Mouse (Mus musculus): Measurements from ENCODE around the gene Olig2.

Gene Olig2

DNA sequence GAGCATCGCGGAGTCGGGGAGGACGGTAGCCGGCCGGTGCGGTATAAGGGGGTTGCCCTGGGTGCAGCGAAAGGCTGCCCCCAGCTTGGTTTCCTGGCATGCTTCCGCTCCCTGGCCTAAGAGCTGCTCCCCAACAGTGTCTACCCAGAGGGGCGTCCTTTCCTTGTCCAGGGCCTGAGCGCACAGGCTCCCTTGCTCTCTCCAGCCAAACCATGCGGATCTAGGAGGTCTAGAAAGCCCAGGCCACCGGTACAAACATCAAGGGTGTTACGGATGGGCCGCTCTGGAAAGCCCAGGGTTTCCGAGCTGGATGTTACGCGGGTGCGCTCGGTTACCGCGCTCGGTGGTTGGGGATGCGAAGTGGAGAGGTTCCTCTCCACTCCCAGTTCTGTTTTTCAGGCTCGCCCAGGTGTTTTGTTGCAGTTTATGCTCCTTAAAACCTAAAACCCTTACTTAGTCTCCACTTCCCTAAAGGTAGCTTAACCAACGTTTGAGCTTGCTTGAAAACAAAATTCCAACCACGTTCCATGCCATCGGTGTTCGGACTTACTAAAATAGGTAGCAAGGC lies 45.8 kb downstream of the Olig2 start:
- no peak for DNase-seq (ENCODE audit: low spot score)

- no peak for DNase-seq (ENCODE audit: low spot score)
These were observed 46.4 kb downstream of the Olig2 start for GRCm38 (mm10) chr16:91271634-91272033.

All from layer of hippocampus, adult 11-12 months (tissue).